Mouse (Mus musculus): ENCODE results near the gene Creld2. TPM values are rescaled to one million over a fixed set of nuclear protein-coding genes. Genes with fewer than 3 reads are reported as not detected.

Creld2 gene
- polyA plus RNA-seq, 1 experiment from 2014 or later = 59.6 TPM

DNA sequence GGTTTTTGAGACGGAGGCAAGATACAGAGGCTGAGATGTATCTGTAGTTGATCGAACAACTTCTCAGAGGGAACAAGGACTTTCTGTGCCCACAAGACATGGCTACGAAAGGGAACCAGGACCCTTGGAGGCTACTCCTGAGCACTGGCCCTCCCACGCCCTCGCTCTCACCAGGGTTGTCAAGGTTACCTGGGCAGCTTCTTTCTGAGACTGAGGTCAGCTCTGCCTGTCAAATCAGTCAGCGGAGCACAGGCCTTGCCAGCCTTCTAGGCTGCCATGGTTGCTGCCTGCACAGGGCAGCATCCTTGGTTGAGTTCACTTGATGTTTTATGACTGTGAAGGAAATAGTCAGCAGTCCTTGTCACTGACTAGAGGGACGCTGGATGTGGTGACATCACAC lies 3.1 kb downstream of the Creld2 start:
- Histone ChIP-seq H3K36me3 (ENCODE audit: control insufficient read depth, insufficient read depth, low read length) (peaks cover 26% of the 10 kb centered on the region; the same call in 1 of the 2 replicates), H3K27ac (ENCODE audit: low read length) (no peak overlapping the region), H3K4me1 (ENCODE audit: control insufficient read depth, insufficient read depth, low read length) (peaks cover 15% of the 10 kb centered on the region; the same call in 1 of the 2 replicates), H3K9ac (replicated peaks; ENCODE audit: low read depth, low read length) (no peak overlapping the region), H3K27me3 (ENCODE audit: control insufficient read depth, insufficient read depth, low read length) (no peaks in the 10 kb centered on the region), H3K4me3 (ENCODE audit: low read depth, low read length) (no peak overlapping the region), H3K4me2 (replicated peaks; ENCODE audit: low read depth, low read length) (no peak overlapping the region), H3K9me3 (ENCODE audit: control insufficient read depth, low read depth, low read length) (no peaks in the 10 kb centered on the region)
- ATAC-seq (ENCODE audit: insufficient number of reproducible peaks, insufficient read depth, low FRiP score, low read depth) = no peak
- 91% methylated on average over 7 of the region's 7 CpGs for WGBS

- H3K9me3 ChIP-seq (ENCODE audit: control insufficient read depth, low read depth, low read length) = no peaks in the 10 kb centered on the region
- H3K4me2 ChIP-seq (replicated peaks; ENCODE audit: low read depth, low read length) = no peak overlapping the region
- H3K4me1 ChIP-seq (ENCODE audit: control insufficient read depth, insufficient read depth, low read length) = peaks cover 13% of the 10 kb centered on the region; the same call in 1 of the 2 replicates
- no peak overlapping the region for H3K9ac ChIP-seq (replicated peaks; ENCODE audit: low read depth, low read length)
- H3K27ac ChIP-seq (ENCODE audit: low read length) = no peak overlapping the region
- no peak for ATAC-seq (ENCODE audit: insufficient number of reproducible peaks, insufficient read depth, low FRiP score, low read depth)
- H3K4me3 ChIP-seq (ENCODE audit: low read depth, low read length) = no peak overlapping the region
- H3K36me3 ChIP-seq (ENCODE audit: control insufficient read depth, insufficient read depth, low read length) = peaks cover 26% of the 10 kb centered on the region; the same call in 1 of the 2 replicates
- H3K27me3 ChIP-seq (ENCODE audit: control insufficient read depth, insufficient read depth, low read length) = no peaks in the 10 kb centered on the region
- WGBS = 90% methylated on average over 5 of the region's 5 CpGs
Observed at GRCm38 (mm10) chr15:88823376-88823775, 3.9 kb downstream of the Creld2 start.

GRCm38 (mm10) chr15:88827466-88827865 lies 8.0 kb downstream of the Creld2 start:
- no peaks in the 10 kb centered on the region for H3K4me1 ChIP-seq (ENCODE audit: control insufficient read depth, insufficient read depth, low read length)
- no peak overlapping the region for H3K4me2 ChIP-seq (replicated peaks; ENCODE audit: low read depth, low read length)
- ATAC-seq (ENCODE audit: insufficient number of reproducible peaks, insufficient read depth, low FRiP score, low read depth) = no peak
- WGBS = 85% methylated on average over 6 of the region's 6 CpGs
- H3K9me3 ChIP-seq (ENCODE audit: control insufficient read depth, low read depth, low read length) = no peaks in the 10 kb centered on the region
- no peak overlapping the region for H3K27ac ChIP-seq (ENCODE audit: low read length)
- H3K9ac ChIP-seq (replicated peaks; ENCODE audit: low read depth, low read length) = no peak overlapping the region
- no peaks in the 10 kb centered on the region for H3K27me3 ChIP-seq (ENCODE audit: control insufficient read depth, insufficient read depth, low read length)
- H3K36me3 ChIP-seq (ENCODE audit: control insufficient read depth, insufficient read depth, low read length) = peaks cover 26% of the 10 kb centered on the region; the same call in 1 of the 2 replicates
- no peak overlapping the region for H3K4me3 ChIP-seq (ENCODE audit: low read depth, low read length)

GRCm38 (mm10) chr15:88827991-88828799 lies 8.7 kb downstream of the Creld2 start:
- Histone ChIP-seq H3K27me3 (ENCODE audit: control insufficient read depth, insufficient read depth, low read length) (no peaks in the 10 kb centered on the region), H3K9me3 (ENCODE audit: control insufficient read depth, low read depth, low read length) (no peaks in the 10 kb centered on the region), H3K36me3 (ENCODE audit: control insufficient read depth, insufficient read depth, low read length) (peaks cover 26% of the 10 kb centered on the region; the same call in 1 of the 2 replicates), H3K27ac (ENCODE audit: low read length) (no peak overlapping the region), H3K4me2 (replicated peaks; ENCODE audit: low read depth, low read length) (no peak overlapping the region), H3K4me1 (ENCODE audit: control insufficient read depth, insufficient read depth, low read length) (no peaks in the 10 kb centered on the region), H3K4me3 (ENCODE audit: low read depth, low read length) (no peak overlapping the region), H3K9ac (replicated peaks; ENCODE audit: low read depth, low read length) (no peak overlapping the region)
- peak; percentile 10; the same call in 1 of the 2 replicates for ATAC-seq (ENCODE audit: insufficient number of reproducible peaks, insufficient read depth, low FRiP score, low read depth)
- WGBS = 22% methylated on average over 9 of the region's 9 CpGs

DNA sequence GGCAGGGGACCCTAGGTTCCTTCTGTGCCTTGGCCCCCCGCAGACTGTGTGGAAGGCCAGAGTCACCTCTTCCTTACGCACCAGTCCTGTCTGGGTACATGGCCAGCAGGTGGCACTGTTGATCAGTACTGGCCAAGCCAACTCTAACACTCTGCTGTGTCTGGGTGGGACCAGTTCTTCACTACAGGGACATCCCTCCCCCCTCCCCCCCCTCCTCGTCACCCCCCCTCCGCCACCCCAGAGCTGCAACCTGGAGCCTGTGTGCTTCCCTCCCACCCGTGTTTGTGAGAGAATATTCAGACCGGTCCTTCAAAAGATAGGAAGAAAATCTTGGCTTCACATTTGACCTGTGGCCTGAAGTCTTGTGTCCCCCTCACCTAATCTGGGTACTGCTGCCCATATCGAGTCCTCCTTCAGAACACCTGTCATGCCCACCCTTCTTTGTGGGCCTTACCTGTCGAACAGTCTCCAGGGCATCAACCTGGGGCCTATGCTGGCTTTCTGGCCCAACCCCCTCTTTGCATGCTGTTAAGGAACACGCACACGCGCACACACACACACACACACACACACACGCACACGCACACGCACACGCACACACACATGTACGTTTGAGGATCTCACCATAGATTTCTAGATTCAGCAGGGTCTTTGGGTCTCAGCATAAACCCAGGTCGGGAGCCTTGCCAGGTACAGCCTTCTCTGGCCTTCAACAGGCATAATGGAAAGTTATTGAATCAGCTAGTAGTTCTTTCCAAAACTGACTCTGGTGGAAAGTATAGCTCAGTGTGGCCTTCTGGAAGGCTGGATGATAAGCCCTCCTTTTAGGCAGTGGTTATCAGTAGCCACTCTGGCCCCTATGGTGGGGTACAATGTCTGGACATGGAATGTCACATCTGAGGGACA lies 9.6 kb downstream of the Creld2 start:
- 52% methylated on average over 17 of the region's 17 CpGs for whole genome bisulfite sequencing
- no peak overlapping the region for H3K9ac ChIP-seq (replicated peaks; ENCODE audit: low read depth, low read length)
- no peaks in the 10 kb centered on the region for H3K9me3 ChIP-seq (ENCODE audit: control insufficient read depth, low read depth, low read length)
- H3K27ac ChIP-seq (ENCODE audit: low read length) = no peak overlapping the region
- H3K27me3 ChIP-seq (ENCODE audit: control insufficient read depth, insufficient read depth, low read length) = no peaks in the 10 kb centered on the region
- no peaks in the 10 kb centered on the region for H3K4me1 ChIP-seq (ENCODE audit: control insufficient read depth, insufficient read depth, low read length)
- no peak overlapping the region for H3K4me2 ChIP-seq (replicated peaks; ENCODE audit: low read depth, low read length)
- H3K36me3 ChIP-seq (ENCODE audit: control insufficient read depth, insufficient read depth, low read length) = peaks cover 20% of the 10 kb centered on the region; the same call in 1 of the 2 replicates
- peak; percentile 88 for ATAC-seq (ENCODE audit: insufficient number of reproducible peaks, insufficient read depth, low FRiP score, low read depth)
- no peak overlapping the region for H3K4me3 ChIP-seq (ENCODE audit: low read depth, low read length)

DNA sequence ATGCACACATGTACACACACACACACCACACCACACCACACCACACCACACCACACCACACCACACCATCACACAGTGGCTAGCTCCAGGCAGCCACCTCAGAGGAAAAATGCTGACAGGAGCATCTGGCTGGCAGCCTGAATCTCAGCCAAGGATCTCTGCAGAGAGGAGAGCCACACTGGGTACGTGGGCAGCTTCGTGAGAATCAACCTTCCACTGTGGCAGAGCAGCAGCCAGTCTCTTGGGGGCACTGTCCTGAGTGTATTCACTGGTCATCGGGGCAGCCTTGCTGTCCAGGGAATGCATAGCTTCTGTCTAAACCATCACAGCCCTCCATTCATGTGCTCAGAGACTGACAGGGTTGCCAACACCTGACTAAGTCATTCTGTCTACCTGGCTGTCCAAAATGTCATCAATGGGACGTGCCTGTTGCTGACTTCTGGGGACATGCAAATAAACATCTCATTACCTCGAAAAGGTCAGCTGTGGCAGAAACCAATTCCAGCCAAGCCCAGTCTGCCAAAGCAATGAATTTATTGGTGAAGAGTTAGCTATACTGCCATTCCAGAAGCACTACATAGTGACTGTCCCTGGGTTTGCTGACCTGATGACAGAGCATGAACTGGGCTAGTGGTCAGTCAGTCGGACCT lies 10.5 kb downstream of the Creld2 start:
- Histone ChIP-seq H3K9ac (replicated peaks; ENCODE audit: low read depth, low read length) (no peak overlapping the region), H3K4me1 (ENCODE audit: control insufficient read depth, insufficient read depth, low read length) (no peaks in the 10 kb centered on the region), H3K36me3 (ENCODE audit: control insufficient read depth, insufficient read depth, low read length) (peaks cover 11% of the 10 kb centered on the region; the same call in 1 of the 2 replicates), H3K4me2 (replicated peaks; ENCODE audit: low read depth, low read length) (no peak overlapping the region), H3K4me3 (ENCODE audit: low read depth, low read length) (no peak overlapping the region), H3K27me3 (ENCODE audit: control insufficient read depth, insufficient read depth, low read length) (no peaks in the 10 kb centered on the region), H3K27ac (ENCODE audit: low read length) (no peak overlapping the region), H3K9me3 (ENCODE audit: control insufficient read depth, low read depth, low read length) (no peaks in the 10 kb centered on the region)
- 75% methylated on average over 6 of the region's 6 CpGs for WGBS
- ATAC-seq (ENCODE audit: insufficient number of reproducible peaks, insufficient read depth, low FRiP score, low read depth) = no peak

- no peak overlapping the region for H3K27ac ChIP-seq (ENCODE audit: low read length)
- WGBS = 80% methylated on average over 5 of the region's 5 CpGs
Observed at GRCm38 (mm10) chr15:88830696-88831095, 11.2 kb downstream of the Creld2 start.

GRCm38 (mm10) chr15:88831482-88831881 lies 12.0 kb downstream of the Creld2 start:
- Histone ChIP-seq H3K4me1 (ENCODE audit: control insufficient read depth, insufficient read depth, low read length) (no peaks in the 10 kb centered on the region), H3K27me3 (ENCODE audit: control insufficient read depth, insufficient read depth, low read length) (no peaks in the 10 kb centered on the region), H3K9me3 (ENCODE audit: control insufficient read depth, low read depth, low read length) (no peaks in the 10 kb centered on the region), H3K4me3 (ENCODE audit: low read depth, low read length) (no peak overlapping the region), H3K27ac (ENCODE audit: low read length) (no peak overlapping the region), H3K9ac (replicated peaks; ENCODE audit: low read depth, low read length) (no peak overlapping the region), H3K36me3 (ENCODE audit: control insufficient read depth, insufficient read depth, low read length) (no peaks in the 10 kb centered on the region), H3K4me2 (replicated peaks; ENCODE audit: low read depth, low read length) (no peak overlapping the region)
- ATAC-seq (ENCODE audit: insufficient number of reproducible peaks, insufficient read depth, low FRiP score, low read depth) = no peak
- WGBS = 56% methylated on average over 5 of the region's 5 CpGs

More at GRCm38 (mm10) chr15:88830696-88831095, 11.2 kb downstream of the Creld2 start:
- Histone ChIP-seq H3K27me3 (ENCODE audit: control insufficient read depth, insufficient read depth, low read length) (no peaks in the 10 kb centered on the region), H3K4me2 (replicated peaks; ENCODE audit: low read depth, low read length) (no peak overlapping the region), H3K36me3 (ENCODE audit: control insufficient read depth, insufficient read depth, low read length) (peaks cover 6% of the 10 kb centered on the region; the same call in 1 of the 2 replicates), H3K9me3 (ENCODE audit: control insufficient read depth, low read depth, low read length) (no peaks in the 10 kb centered on the region), H3K9ac (replicated peaks; ENCODE audit: low read depth, low read length) (no peak overlapping the region), H3K4me1 (ENCODE audit: control insufficient read depth, insufficient read depth, low read length) (no peaks in the 10 kb centered on the region), H3K4me3 (ENCODE audit: low read depth, low read length) (no peak overlapping the region)
- ATAC-seq (ENCODE audit: insufficient number of reproducible peaks, insufficient read depth, low FRiP score, low read depth) = no peak

Data from stomach, embryonic 14.5 days (tissue).